Mouse (Mus musculus) forebrain, postnatal 0 days (tissue): Measurements from ENCODE around the gene Fam114a1. TPM values are rescaled to one million over a fixed set of nuclear protein-coding genes. Genes with fewer than 3 reads are reported as not detected.
A peak's percentile ranks its signal among the peaks of the same experiment; 100 is the strongest.

Experiments used
- ATAC-seq: fragments of 200-750 bp; cut with Nextera tagmentation; 2 replicates; pipeline ENCODE4 v1.8.0; 2017; ENCODE audit warnings: mild to moderate bottlenecking, moderate library complexity
- DNase-seq: peaks from one replicate; pipeline ENCODE4 v3.0.0-alpha.2; 2015
- H3K27ac ChIP-seq: fragments of 300-500 bp; sonication (generic); 2 replicates; pipeline ENCODE4 v1.5.1; 2014; ENCODE audit warnings: low read depth, mild to moderate bottlenecking, antibody characterized with exemption, low read length, moderate library complexity, mixed read lengths
- H3K27me3 ChIP-seq: fragments of 300-500 bp; sonication (generic); 2 replicates; pipeline ENCODE4 v1.6.1; 2014; ENCODE audit warnings: mild to moderate bottlenecking, low read length, mixed read lengths; ENCODE audit not compliant: insufficient read depth
- H3K36me3 ChIP-seq: fragments of 300-500 bp; sonication (generic); 2 replicates; pipeline ENCODE4 v1.6.1; 2014; ENCODE audit warnings: mild to moderate bottlenecking, moderate library complexity; ENCODE audit not compliant: insufficient read depth
- H3K4me1 ChIP-seq: fragments of 300-500 bp; sonication (generic); 2 replicates; pipeline ENCODE4 v1.6.1; 2014; ENCODE audit warnings: antibody characterized with exemption; ENCODE audit not compliant: insufficient read depth
- H3K4me2 ChIP-seq: fragments of 300-500 bp; sonication (generic); 2 replicates; pipeline ENCODE4 v1.6.1; 2014; ENCODE audit warnings: low read depth, mild to moderate bottlenecking, moderate library complexity
- H3K4me3 ChIP-seq: fragments of 300-500 bp; sonication (generic); 2 replicates; pipeline ENCODE4 v1.5.1; 2014; ENCODE audit warnings: low read depth, low read length, mixed read lengths
- H3K9ac ChIP-seq: fragments of 300-500 bp; sonication (generic); 2 replicates; pipeline ENCODE4 v1.6.1; 2014; ENCODE audit warnings: mild to moderate bottlenecking
- H3K9me3 ChIP-seq: fragments of 300-500 bp; sonication (generic); 2 replicates; pipeline ENCODE4 v1.6.1; 2016; ENCODE audit warnings: low read length
- CTCF ChIP-seq: sonication (generic); IDR thresholded peaks from 2 replicates; pipeline ENCODE4 v1.5.1; 2016; ENCODE audit warnings: antibody characterized with exemption, control low read depth, low read depth
- whole genome bisulfite sequencing: fragments of 180-500 bp; shearing (Covaris S2); extraction: QIAGEN DNeasy Blood & Tissue Kit; methylation state at CpG from one replicate; pipeline ENCODE4 v1.1.7; 2014; 5-methylcytosine and 5-hydroxymethylcytosine counted together
- polyA plus RNA-seq: library from polyadenylated mRNA; unstranded; fragments of >200 nt; fragmentation: Nextera tagmentation; extraction: Ambion mirVana; gene quantifications from 2 replicates; pipeline ENCODE4 v1.2.1, GENCODE M21; 2015
- total RNA-seq: library from RNA; depleted of rRNA; stranded (reverse); fragments of >200 nt; gene quantifications from 2 replicates; pipeline ENCODE4 v1.2.3, GENCODE M21; 2014

Gene Fam114a1
- total and polyA plus RNA-seq, 2 experiments from 2014 or later = 5.1 to 6.1 TPM

DNA sequence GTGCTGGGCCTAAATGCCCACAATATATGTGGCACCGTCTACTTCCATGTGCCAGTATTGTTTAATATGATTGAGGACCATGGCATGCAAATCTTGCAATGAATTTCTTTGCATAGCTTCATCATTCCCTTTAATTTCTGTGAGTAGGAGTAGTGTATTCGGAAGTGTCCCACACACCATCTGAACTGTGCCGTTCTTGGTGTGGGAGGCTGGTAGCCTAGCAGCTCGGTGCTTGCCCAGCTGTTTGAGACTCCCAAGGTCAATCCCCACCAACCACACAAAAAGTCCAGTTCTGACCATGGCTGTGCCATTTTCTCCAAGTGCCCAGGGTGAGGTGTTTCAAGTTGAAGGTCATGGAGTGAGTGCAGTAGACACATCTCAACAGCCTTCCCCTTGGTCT, 52.1 kb downstream of the Fam114a1 start:
- H3K36me3 ChIP-seq = no peaks in the 10 kb centered on the region
- no peaks in the 10 kb centered on the region for H3K27me3 ChIP-seq
- H3K4me1 ChIP-seq = no peaks in the 10 kb centered on the region
- no peak for TF ChIP-seq CTCF
- 94% methylated on average over 4 of the region's 4 CpGs for WGBS
- H3K9me3 ChIP-seq = no peaks in the 10 kb centered on the region
- no peak overlapping the region for H3K27ac ChIP-seq
- H3K4me3 ChIP-seq = no peak overlapping the region
- H3K4me2 ChIP-seq = no peak overlapping the region
- DNase-seq = no peak
- ATAC-seq = no peak
- H3K9ac ChIP-seq = no peak overlapping the region

DNA sequence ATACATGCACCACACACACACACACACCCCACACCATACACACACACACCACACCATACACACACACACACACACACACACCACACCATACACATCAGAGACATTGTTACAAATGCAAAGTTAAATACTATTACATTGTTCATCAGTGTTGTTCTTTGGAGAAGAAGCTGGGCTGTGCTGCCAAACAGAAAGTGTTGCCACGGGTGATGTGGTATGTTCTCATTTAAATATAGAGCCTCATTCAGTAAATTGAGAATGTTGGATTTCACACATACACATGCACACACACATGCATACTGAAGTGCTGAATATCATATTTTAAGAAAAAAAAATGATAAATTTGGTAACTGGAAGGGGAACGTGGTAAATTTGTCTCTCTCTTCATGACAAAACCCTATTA, 54.8 kb downstream of the Fam114a1 start:
- H3K9ac ChIP-seq = no peak overlapping the region
- 0 out of 2 replicates have a peak, but pooled peaks cover 2% of the 10 kb centered on the region for H3K4me1 ChIP-seq
- no peak overlapping the region for H3K4me3 ChIP-seq
- no peak overlapping the region for H3K4me2 ChIP-seq
- no peak for DNase-seq
- peak; percentile 62 for ATAC-seq
- WGBS = 41% methylated on average over 2 of the region's 2 CpGs
- TF ChIP-seq CTCF = no peak
- H3K27me3 ChIP-seq = no peaks in the 10 kb centered on the region
- no peaks in the 10 kb centered on the region for H3K9me3 ChIP-seq
- H3K27ac ChIP-seq = no peak overlapping the region
- H3K36me3 ChIP-seq = no peaks in the 10 kb centered on the region

DNA sequence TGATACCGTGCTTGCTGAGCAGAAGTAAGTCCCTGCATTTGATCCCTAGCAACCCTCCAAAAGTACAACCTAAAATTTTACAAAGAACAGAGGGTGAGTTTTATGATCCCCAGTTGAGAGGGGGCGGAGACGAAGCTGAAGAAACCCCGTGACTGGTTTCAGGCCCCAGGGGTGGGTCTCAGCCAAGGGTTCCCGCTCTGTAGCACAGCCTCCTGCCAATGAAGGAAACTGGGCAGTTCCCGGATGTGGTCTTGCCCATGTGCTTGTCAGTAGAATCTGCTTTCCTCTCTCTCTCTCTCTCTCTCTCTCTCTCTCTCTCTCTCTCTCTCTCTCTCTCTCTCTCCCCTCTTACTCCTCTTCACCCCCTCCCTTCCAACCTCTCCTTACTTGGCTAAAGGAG, 56.0 kb downstream of the Fam114a1 start:
- no peak for ATAC-seq
- H3K9me3 ChIP-seq = no peaks in the 10 kb centered on the region
- no peak for TF ChIP-seq CTCF
- no peak overlapping the region for H3K27ac ChIP-seq
- no peaks in the 10 kb centered on the region for H3K27me3 ChIP-seq
- H3K9ac ChIP-seq = no peak overlapping the region
- 0 out of 2 replicates have a peak, but pooled peaks cover 2% of the 10 kb centered on the region for H3K4me1 ChIP-seq
- no peak overlapping the region for H3K4me2 ChIP-seq
- no peaks in the 10 kb centered on the region for H3K36me3 ChIP-seq
- H3K4me3 ChIP-seq = no peak overlapping the region
- no peak for DNase-seq
- 59% methylated on average over 6 of the region's 6 CpGs for WGBS

DNA sequence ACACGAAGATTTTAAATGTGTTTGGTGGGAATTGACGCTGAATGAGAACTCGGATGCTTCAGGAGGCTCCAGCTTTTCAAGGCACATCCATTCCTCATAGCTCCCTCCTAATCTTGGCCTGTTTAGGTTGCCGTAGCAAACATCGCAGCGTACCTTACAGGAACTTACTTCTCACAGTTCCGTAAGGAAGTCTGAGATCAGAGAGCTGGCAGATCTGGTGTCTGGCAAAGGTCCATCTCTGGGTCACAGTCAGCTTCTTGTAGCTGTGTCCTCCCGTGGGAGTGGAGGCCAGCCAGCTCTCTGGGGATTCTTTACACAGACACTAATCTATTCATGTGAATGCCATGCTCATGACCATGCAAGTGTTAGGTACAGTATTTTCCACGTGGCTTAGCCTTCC, 56.9 kb downstream of the Fam114a1 start:
- TF ChIP-seq CTCF = no peak
- WGBS = 48% methylated on average over 9 of the region's 9 CpGs
- Histone ChIP-seq H3K27ac (no peak overlapping the region), H3K4me3 (no peak overlapping the region), H3K4me2 (no peak overlapping the region), H3K9ac (no peak overlapping the region), H3K36me3 (no peaks in the 10 kb centered on the region), H3K27me3 (no peaks in the 10 kb centered on the region), H3K4me1 (0 out of 2 replicates have a peak, but pooled peaks cover 2% of the 10 kb centered on the region), H3K9me3 (no peaks in the 10 kb centered on the region)
- DNase-seq (no peak), ATAC-seq (no peak)

DNA sequence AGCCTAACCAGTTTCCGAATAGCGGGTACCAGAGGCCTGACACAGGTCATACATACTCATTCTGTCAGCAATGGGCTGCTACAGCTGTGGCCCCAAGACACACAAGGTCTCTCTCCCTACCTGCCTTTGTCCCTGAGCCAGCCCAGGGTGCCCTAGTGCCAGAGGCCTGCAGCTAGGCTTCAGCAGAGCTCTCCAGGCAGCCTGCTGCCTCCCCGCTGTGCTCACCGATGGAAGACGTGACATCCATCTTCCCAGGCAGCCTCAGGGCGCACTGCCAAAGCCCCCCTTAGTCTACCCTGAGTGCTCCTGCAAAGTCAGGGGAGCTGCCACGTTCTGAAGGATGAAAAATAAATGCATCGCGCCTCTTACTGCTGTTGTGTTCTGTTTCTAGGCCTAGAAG, 58.1 kb downstream of the Fam114a1 start:
- Histone ChIP-seq H3K36me3 (no peaks in the 10 kb centered on the region), H3K9ac (peak overlapping the region; percentile 10; the same call in 1 of the 2 replicates), H3K4me3 (no peak overlapping the region), H3K27me3 (no peaks in the 10 kb centered on the region), H3K4me2 (0 out of 2 replicates have a peak overlapping the region, but pooled peaks have one; percentile 13), H3K27ac (peak overlapping the region; percentile 40; the same call in 1 of the 2 replicates), H3K4me1 (0 out of 2 replicates have a peak, but pooled peaks cover 2% of the 10 kb centered on the region), H3K9me3 (no peaks in the 10 kb centered on the region)
- TF ChIP-seq CTCF = no peak
- ATAC-seq (peak; percentile 53; the same call in 1 of the 2 replicates), DNase-seq (no peak)
- WGBS = 34% methylated on average over 9 of the region's 9 CpGs

DNA sequence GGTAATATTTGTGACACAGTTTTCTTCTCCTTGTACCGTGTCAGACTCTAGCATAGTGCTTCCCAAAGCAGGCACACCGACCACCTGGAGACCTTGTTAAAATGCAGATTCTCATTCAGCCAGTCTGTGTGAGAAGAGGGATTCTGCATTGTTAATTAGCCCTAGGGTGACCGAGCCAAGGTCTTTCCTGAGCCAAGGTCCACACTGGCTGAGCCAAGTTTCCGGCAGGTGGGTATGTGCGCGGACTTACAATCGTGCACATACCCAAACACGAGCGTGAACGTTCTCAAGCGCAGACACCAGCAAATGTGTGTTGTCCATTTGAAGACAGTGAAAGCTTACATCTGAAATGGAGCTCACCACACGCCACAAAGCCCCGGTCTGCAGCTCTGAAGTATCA, 66.7 kb downstream of the Fam114a1 start:
- Histone ChIP-seq H3K9ac (no peak overlapping the region), H3K4me2 (0 out of 2 replicates have a peak overlapping the region, but pooled peaks have one; percentile 10), H3K27ac (0 out of 2 replicates have a peak overlapping the region, but pooled peaks have one; percentile 16), H3K36me3 (no peaks in the 10 kb centered on the region), H3K27me3 (no peaks in the 10 kb centered on the region), H3K4me3 (no peak overlapping the region), H3K4me1 (peaks cover 7% of the 10 kb centered on the region; the same call in 1 of the 2 replicates), H3K9me3 (no peaks in the 10 kb centered on the region)
- TF ChIP-seq CTCF = no peak
- ATAC-seq (peak; percentile 78), DNase-seq (peak; percentile 63)
- WGBS = 24% methylated on average over 13 of the region's 13 CpGs

DNA sequence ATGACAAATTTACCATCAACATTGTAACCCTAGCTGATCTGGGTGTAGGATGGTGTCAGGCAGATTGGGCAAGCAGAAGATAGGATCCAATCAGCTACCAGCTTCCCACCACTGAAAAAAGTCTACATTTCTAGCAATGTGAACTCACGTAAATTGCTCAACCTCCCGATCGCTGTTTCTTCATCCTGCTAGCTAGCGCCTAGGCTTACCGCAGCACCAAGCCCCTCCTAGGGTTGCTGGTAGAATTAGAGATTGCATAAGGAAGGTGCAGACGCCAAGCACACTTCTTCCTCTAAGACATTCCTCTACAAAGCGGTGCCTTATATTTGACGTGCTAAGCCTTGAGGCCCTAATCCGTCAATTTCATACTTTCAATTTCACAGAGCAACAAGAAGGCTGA, 68.4 kb downstream of the Fam114a1 start:
- H3K9ac ChIP-seq = no peak overlapping the region
- no peak overlapping the region for H3K4me3 ChIP-seq
- TF ChIP-seq CTCF = no peak
- WGBS = 65% methylated on average over 9 of the region's 9 CpGs
- ATAC-seq = no peak
- H3K4me2 ChIP-seq = no peak overlapping the region
- no peak for DNase-seq
- H3K27ac ChIP-seq = no peak overlapping the region
- H3K36me3 ChIP-seq = no peaks in the 10 kb centered on the region
- no peaks in the 10 kb centered on the region for H3K9me3 ChIP-seq
- no peaks in the 10 kb centered on the region for H3K27me3 ChIP-seq
- peaks cover 7% of the 10 kb centered on the region; the same call in 1 of the 2 replicates for H3K4me1 ChIP-seq
